Mouse (Mus musculus) inflammation-experienced regulatory T-cells (primary cell): Measurements from ENCODE around the gene Il22. TPM values are rescaled to one million over a fixed set of nuclear protein-coding genes. Genes with fewer than 3 reads are reported as not detected.

Experiments used
- polyA plus RNA-seq, 2 experiments: library from polyadenylated mRNA; unstranded; fragments of 100-300 nt; shearing (Covaris generic); gene quantifications; one replicate each; pipeline ENCODE4 v1.2.1; 2017

Il22 gene
- not detected for polyA plus RNA-seq

GRCm38 (mm10) chr10:118204642-118205041, at the start of gene Il22:
Il22 (plus strand) TSS chr10:118204942.

GRCm38 (mm10) chr10:118240680-118241079, 35.9 kb downstream of the Il22 start, which contains the start of gene Gm32717:
Gm32717 (minus strand) TSS chr10:118240780.

GRCm38 (mm10) chr10:118258388-118258787, 53.6 kb downstream of the Il22 start, which contains the start of gene Gm32802:
Gm32802 (plus strand) TSS chr10:118258688.

Other genes with a start within 250 kb of the Il22 start
- 10 to 100 TPM in 1 of 2 experiments, 1 to 10 TPM in 1; 7.0 to 10.6 TPM for gene Mdm1, start 63.1 kb upstream of the Il22 start, polyA plus RNA-seq
- not detected for gene Gm32717, start 35.8 kb downstream of the Il22 start, polyA plus RNA-seq
- not detected for gene Gm32802, start 53.7 kb downstream of the Il22 start, polyA plus RNA-seq
- under 1 TPM in 1 of 2 experiments, not detected in 1; 0.93 TPM for gene Iltifb, start 90.1 kb downstream of the Il22 start, polyA plus RNA-seq
- gene Gm9040, start 122.0 kb downstream of the Il22 start, polyA plus RNA-seq: not detected
- gene Gm9044, start 127.5 kb downstream of the Il22 start, polyA plus RNA-seq: not detected
- under 1 TPM; 0.11 to 0.24 TPM for gene Gm9045, start 132.9 kb downstream of the Il22 start, polyA plus RNA-seq
- not detected for gene Gm9046, start 138.3 kb downstream of the Il22 start, polyA plus RNA-seq
- gene Gm9048, start 143.7 kb downstream of the Il22 start, polyA plus RNA-seq: not detected
- under 1 TPM; 0.11 to 0.24 TPM for gene Gm9049, start 149.2 kb downstream of the Il22 start, polyA plus RNA-seq
- gene Ifng, start 236.1 kb downstream of the Il22 start, polyA plus RNA-seq: 10 to 100 TPM; 17.2 to 28.6 TPM